Mouse (Mus musculus): ENCODE data around the gene Crygf. TPM values are rescaled to one million over a fixed set of nuclear protein-coding genes. Genes with fewer than 3 reads are reported as not detected.
"Not testable (repeated sequence)": the region's sequence is repeated elsewhere in the genome, so short reads cannot be mapped to it uniquely, and the experiment has no call there.

Gene Crygf
- not detected in 2 replicates for polyA plus RNA-seq (2015; fragmentation: Nextera tagmentation; extraction: Ambion mirVana)

DNA sequence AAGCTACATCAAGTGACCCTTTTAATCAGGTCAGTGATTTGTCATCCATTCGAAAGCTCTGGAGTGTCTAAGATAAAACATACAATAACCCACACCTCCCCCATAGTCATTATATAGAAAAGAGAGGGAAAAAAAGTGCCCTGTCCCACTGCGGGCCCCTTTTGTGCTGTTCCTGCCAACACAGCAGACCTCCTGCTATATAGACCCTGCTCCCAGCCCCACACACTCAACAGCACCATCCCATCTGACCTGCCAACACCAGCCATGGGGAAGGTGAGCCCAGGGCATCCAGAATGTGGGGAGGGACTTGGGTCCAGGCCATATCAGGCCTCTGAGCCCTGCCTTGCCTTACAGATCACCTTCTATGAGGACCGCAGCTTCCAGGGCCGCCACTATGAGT, at the start of gene Crygf:
Gene Crygf, plus strand, starts transcription at position 227 of the 400 bp plus-strand sequence.
- H3K4me2 ChIP-seq (ENCODE audit: low read depth, low read length) = no peak within 1 kb of the TSS
- H3K9me3 ChIP-seq (replicated peaks; ENCODE audit: control insufficient read depth, low read length) = no peaks in the 10 kb centered on the region
- no peaks in the 10 kb centered on the region for H3K36me3 ChIP-seq (ENCODE audit: control insufficient read depth, insufficient read depth, low read length)
- 65% methylated on average over 4 of the region's 4 CpGs for WGBS
- no peak within 1 kb of the TSS for H3K27ac ChIP-seq (ENCODE audit: low read length)
- H3K4me1 ChIP-seq (ENCODE audit: control insufficient read depth, insufficient read depth, low read length) = no peaks in the 10 kb centered on the region
- H3K4me3 ChIP-seq (replicated peaks; ENCODE audit: low read length) = no peak within 1 kb of the TSS
- no peak within 1 kb of the TSS for H3K9ac ChIP-seq (ENCODE audit: low read length)
- peaks cover 14% of the 10 kb centered on the region for H3K27me3 ChIP-seq (ENCODE audit: control insufficient read depth, insufficient read depth, low read length)
- no peak for ATAC-seq (ENCODE audit: insufficient read depth, low FRiP score)

DNA sequence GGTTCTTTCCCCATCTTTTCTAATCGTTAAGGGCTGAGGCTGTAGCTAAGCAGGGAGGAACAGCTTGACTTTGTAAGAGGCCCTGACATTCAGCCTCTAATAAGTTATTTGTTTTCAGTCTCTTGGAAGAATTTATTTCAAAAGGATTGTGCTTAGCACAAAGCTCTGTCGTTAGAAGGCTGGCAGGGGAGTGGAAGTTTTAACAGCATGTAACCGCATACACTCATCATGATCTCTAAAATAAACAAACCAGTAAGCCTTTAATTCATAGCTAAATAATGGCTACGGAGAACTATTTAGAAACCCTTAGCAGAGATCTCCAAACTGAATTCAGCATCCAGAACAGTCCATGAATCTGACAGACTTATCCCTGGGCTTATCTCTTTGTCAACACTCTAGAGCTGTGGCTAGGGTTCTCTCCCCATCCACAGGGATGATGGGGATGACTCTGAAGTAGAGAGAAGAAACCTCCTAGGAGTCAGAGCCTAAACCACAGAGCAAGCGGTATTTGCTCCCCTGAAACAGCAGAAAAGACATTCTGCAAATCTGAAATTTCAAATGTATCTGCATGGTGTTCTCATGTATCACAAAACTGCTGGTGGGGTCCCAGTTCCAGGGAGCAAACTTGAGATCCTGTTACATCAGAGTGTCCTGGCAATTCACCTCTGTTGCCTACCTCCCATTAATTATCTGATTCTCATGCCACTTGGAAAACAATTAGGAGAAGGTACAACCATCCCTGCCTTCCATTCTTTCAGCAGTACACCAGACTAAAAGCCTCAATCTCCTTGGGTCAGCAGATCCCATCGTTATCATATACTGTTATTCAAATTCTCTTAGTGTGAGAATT, 734 bp upstream of the Crygf start:
- Histone ChIP-seq H3K9me3 (replicated peaks; ENCODE audit: control insufficient read depth, low read length) (no peaks in the 10 kb centered on the region; the same call in 1 of the 2 replicates), H3K9ac (ENCODE audit: low read length) (no peak overlapping the region), H3K27ac (ENCODE audit: low read length) (no peak overlapping the region), H3K27me3 (ENCODE audit: control insufficient read depth, insufficient read depth, low read length) (peaks cover 14% of the 10 kb centered on the region), H3K4me2 (ENCODE audit: low read depth, low read length) (no peak overlapping the region), H3K4me3 (replicated peaks; ENCODE audit: low read length) (no peak overlapping the region), H3K4me1 (ENCODE audit: control insufficient read depth, insufficient read depth, low read length) (no peaks in the 10 kb centered on the region), H3K36me3 (ENCODE audit: control insufficient read depth, insufficient read depth, low read length) (no peaks in the 10 kb centered on the region)
- 29% methylated on average over 6 of the region's 6 CpGs for WGBS
- ATAC-seq (ENCODE audit: insufficient read depth, low FRiP score) = peak; percentile 69; the same call in 1 of the 2 replicates

DNA sequence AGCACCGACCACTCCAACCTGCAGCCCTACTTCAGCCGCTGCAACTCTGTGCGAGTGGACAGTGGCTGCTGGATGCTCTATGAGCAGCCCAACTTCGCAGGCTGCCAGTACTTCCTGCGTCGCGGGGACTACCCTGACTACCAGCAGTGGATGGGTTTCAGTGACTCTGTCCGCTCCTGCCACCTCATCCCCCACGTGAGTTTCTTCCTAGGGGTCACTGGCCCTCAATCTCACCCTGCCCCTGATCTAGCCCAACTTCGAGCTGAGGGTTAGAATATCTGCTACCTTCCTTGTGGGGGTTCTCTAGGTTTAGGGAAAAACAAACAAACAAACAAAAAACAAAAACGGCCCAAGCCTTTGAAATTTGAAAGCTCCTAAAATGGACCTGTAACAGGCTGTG, 376 bp downstream of the Crygf start:
- H3K36me3 ChIP-seq (ENCODE audit: control insufficient read depth, insufficient read depth, low read length); H3K9me3 ChIP-seq (replicated peaks; ENCODE audit: control insufficient read depth, low read length); ATAC-seq (ENCODE audit: insufficient read depth, low FRiP score); H3K9ac ChIP-seq (ENCODE audit: low read length); H3K4me2 ChIP-seq (ENCODE audit: low read depth, low read length); H3K4me1 ChIP-seq (ENCODE audit: control insufficient read depth, insufficient read depth, low read length); H3K27ac ChIP-seq (ENCODE audit: low read length); H3K4me3 ChIP-seq (replicated peaks; ENCODE audit: low read length): not testable (repeated sequence)
- 85% methylated on average over 11 of the region's 11 CpGs for WGBS
- peaks cover 14% of the 10 kb centered on the region for H3K27me3 ChIP-seq (ENCODE audit: control insufficient read depth, insufficient read depth, low read length)

DNA sequence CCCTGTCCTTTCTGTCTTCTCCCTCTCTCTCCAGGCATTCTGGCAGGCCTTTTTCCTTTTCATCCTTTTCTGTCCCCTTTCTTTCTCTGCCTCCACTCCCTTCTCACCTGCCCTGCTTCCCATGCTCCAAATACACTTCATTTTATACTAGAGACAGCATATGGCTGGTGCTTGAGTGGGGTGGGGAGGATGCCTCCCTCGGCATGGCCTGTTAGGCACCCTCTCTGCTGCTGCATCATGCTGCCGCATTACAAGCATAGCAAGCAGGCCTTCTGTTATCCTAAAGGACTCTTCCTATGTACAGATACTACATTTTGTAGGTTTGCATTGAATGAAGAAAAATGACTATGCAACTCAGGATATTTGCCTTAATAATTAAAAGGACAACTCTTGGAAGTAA, 3.7 kb downstream of the Crygf start:
- H3K4me2 ChIP-seq (ENCODE audit: low read depth, low read length) = no peak overlapping the region
- no peaks in the 10 kb centered on the region for H3K36me3 ChIP-seq (ENCODE audit: control insufficient read depth, insufficient read depth, low read length)
- H3K9ac ChIP-seq (ENCODE audit: low read length) = no peak overlapping the region
- no peak for ATAC-seq (ENCODE audit: insufficient read depth, low FRiP score)
- H3K27me3 ChIP-seq (ENCODE audit: control insufficient read depth, insufficient read depth, low read length) = peaks cover 14% of the 10 kb centered on the region
- WGBS = 84% methylated on average over 2 of the region's 2 CpGs
- no peaks in the 10 kb centered on the region for H3K4me1 ChIP-seq (ENCODE audit: control insufficient read depth, insufficient read depth, low read length)
- H3K27ac ChIP-seq (ENCODE audit: low read length) = no peak overlapping the region
- H3K4me3 ChIP-seq (replicated peaks; ENCODE audit: low read length) = no peak overlapping the region
- no peaks in the 10 kb centered on the region for H3K9me3 ChIP-seq (replicated peaks; ENCODE audit: control insufficient read depth, low read length)

DNA sequence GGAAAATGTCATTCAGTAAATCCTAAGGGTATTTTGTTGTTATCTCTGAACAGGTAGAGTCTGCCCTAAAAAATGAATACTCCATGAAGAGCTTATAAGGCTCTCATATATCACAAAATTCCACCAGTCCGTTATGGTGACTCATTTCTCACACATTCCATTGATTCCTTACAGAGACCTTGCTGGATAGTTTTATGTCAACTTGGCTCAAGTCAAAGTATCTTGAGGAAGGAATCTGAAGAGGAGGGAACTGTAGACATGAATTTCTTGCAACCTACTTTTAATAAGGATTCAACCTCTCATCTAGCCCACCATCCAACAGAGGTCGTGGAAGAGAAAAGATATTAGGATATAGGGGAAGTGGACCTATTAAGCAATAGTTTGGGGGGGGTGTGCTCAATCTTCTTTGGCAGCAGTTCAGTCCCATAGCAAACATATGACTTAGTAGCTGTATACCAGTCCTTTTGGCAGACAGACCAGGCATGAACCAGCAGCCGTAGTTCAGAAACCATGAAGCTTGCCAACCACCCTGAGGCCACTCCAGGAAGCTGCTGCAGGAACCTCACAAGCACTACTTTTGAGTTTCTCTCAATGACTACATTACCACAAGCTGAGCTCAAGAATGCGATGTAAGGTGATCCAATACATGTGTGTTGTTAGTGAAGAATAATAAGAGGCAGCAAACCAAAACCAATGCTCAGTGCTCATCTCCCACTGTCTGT, 5.9 kb downstream of the Crygf start:
- Histone ChIP-seq H3K4me2 (ENCODE audit: low read depth, low read length) (no peak overlapping the region), H3K9ac (ENCODE audit: low read length) (no peak overlapping the region), H3K27me3 (ENCODE audit: control insufficient read depth, insufficient read depth, low read length) (peaks cover 11% of the 10 kb centered on the region), H3K4me3 (replicated peaks; ENCODE audit: low read length) (no peak overlapping the region), H3K4me1 (ENCODE audit: control insufficient read depth, insufficient read depth, low read length) (no peaks in the 10 kb centered on the region), H3K36me3 (ENCODE audit: control insufficient read depth, insufficient read depth, low read length) (no peaks in the 10 kb centered on the region), H3K27ac (ENCODE audit: low read length) (no peak overlapping the region), H3K9me3 (replicated peaks; ENCODE audit: control insufficient read depth, low read length) (no peaks in the 10 kb centered on the region)
- ATAC-seq (ENCODE audit: insufficient read depth, low FRiP score) = no peak
- 74% methylated on average over 4 of the region's 4 CpGs for WGBS

Other genes starting within 250 kb of the Crygf start
- gene Map2, start 248.8 kb downstream of the Crygf start, polyA plus RNA-seq (2015; fragmentation: Nextera tagmentation; extraction: Ambion mirVana) = 17.8 and 19.8 TPM in 2 replicates